Mouse (Mus musculus): ENCODE measurements around the gene Zfand5. TPM values are rescaled to one million over a fixed set of nuclear protein-coding genes. Genes with fewer than 3 reads are reported as not detected.

The Zfand5 gene
- total RNA-seq, 4 experiments from 2014 or later = 146 to 182 (median 163) TPM

- DNase-seq (ENCODE audit: low spot score in 2 of 2) = no peak
Observed at GRCm38 (mm10) chr19:21328951-21329350, 56.9 kb downstream of the Zfand5 start.

GRCm38 (mm10) chr19:21329770-21330169 is 57.7 kb downstream of the Zfand5 start:
- DNase-seq (ENCODE audit: low spot score in 2 of 2) = peak; percentile 14 to 27

- no peak for DNase-seq (ENCODE audit: low spot score in 2 of 2)
Observed at GRCm38 (mm10) chr19:21330305-21331115, 58.4 kb downstream of the Zfand5 start.

GRCm38 (mm10) chr19:21331621-21332155 is 59.6 kb downstream of the Zfand5 start:
- DNase-seq (ENCODE audit: low spot score in 2 of 2) = no peak

Other genes starting within 250 kb of the Zfand5 start
- 100 to 1,000 TPM; 153 to 197 (median 167) TPM for gene Gda, start 201.2 kb downstream of the Zfand5 start, total RNA-seq (2022)

Data from left cerebral cortex, adult 8-10 months (tissue).